Mouse (Mus musculus) layer of hippocampus, adult 11-12 months (tissue): ENCODE measurements around the gene Txlnb.
A peak's percentile ranks its signal among the peaks of the same experiment; 100 is the strongest.
"Not testable (repeated sequence)": the region's sequence is repeated elsewhere in the genome, so short reads cannot be mapped to it uniquely, and the experiment has no call there.

Experiments used
- DNase-seq: peaks from one replicate; pipeline ENCODE4 v3.0.0; 2022; ENCODE audit warnings: low spot score

Gene Txlnb

DNA sequence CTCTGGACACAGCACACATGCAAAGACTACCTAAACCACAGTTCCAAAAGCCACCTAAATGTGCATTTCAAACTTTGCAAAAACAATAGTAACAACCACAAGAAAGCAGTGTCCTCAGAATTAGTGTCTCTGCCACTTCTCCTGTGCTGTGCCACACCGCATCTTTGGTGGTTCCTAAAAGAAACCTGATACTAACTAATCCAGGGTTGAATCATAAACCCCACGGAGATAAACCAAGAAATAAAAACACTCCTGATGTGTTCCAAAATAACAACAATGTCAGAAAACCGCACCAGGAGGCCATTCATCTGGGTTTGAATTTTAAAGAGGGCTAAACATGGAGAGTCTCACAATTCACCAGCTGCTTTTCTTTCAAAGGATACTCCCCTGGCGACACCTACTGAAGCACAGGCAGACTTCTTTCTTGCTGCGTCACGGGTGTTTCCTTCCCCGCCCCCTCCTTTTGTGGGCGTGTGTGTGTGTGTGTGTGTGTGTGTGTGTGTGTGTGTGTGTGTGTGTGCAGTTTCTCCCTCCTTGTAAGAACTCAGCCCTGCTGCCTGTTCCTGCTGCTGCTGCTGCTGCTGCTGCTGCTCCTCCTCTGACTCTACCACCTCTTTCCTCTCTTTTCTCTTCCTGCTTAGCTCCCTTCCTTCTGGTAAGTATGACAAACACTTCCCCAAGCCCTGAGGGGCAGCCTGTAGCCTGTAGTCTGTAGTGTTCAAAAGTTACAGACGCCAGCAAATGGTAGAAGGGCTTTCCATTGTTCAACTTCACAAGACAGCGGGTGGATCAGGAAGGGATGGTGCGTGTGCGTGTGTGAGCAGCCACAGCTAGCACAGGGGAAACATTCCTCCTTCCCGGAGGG is at the start of gene Txlnb:
Txlnb (plus strand) TSS at position 460 of the 865 bp plus-strand sequence.
- DNase-seq = peak; percentile 35

DNA sequence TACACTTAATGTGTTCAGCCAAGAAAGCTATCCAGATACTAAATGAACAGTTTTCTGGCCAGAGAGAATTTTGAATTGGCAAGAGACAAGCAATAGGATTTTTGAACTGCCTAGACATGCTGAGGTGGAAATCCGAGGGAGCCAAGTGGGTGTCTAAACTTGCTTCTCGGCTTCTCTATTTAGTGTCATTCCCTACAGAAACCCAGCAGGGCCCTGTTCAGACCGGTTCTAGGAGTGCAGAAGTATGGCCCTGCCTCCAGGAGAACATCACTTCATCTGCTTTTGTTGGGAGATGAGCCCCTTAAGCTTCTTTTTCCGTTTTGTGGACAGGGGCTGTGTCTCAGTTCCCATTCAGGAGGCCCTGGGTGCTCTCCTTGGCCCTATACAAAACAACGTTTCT is 43.5 kb upstream of the Txlnb start:
- DNase-seq = no peak

DNA sequence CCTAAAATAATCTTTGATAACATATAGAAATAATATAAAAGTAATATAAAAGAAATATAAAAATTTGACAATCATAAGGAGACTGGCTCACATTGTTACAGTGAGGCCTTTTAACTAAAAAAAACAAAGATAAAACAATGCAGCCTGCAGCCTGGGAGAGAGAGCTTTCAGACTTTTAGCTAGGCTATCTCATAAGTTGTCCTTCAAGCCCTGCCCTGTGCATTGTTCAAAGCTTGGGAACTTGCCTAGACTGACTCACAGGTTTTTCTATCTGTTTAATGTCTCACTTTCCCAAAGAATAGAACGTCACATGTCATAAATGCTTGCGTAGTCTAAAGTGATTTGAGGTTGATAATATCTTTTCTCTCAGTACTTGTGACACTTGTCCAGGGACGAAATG is 36.3 kb upstream of the Txlnb start:
- DNase-seq = no peak

DNA sequence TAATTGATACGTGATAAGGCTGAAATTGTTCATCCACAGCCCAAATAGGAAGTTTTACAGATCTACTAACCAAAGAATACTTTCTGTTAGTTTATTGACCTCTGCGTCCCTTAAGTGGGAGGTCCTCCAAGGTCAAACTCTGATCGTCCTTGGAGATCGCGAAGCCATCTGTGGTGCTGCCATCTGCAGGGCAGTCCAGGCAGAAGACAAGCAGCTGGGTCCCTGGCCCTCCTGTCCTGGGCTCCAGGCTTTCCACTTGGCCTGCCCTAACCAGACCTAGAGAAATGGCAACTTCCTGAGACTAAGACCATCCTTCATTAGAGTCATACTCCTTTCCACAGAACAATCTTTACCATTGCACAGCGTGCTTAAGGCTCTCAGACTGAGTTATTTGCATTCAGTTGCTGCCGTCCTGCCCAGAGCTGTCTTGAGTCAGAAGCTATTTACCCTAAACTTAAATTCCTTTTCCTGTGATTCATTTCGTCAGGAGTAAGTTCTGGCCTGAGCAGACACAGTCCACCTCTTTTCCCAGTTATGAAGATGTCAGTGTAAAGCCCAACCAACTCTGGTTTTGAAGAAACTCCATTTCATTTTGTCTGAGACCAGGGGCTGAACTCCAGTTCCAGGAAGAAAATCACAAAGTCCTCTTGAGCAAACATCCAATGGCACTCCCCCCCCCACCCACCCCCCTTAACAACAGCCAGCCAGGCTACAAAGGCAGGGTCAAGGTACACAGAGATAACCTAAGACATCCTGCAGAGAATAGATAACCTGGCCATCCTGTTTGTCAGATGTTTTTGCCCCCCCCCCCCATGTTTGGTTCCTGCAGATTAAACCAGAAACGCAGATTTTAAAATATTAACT is 35.0 kb upstream of the Txlnb start:
- DNase-seq = no peak

DNA sequence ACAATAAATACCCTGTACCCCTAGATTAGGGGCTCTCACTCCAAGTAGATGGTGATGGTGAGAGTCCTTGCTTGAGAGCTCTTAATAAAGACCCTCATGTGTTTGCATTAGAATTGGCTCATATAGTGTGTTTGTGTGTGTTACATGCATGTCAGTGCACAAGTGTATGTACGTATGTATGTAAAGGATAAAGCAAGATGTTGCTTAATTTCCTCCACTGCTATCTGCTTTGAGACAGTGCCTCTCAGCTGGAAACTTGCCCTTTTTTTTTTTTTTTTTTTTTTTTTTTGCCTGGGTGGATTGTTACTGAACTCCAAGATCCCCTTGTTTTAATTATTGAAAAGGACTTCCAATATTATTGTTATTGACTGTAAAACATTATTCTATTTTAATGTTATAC is 34.4 kb upstream of the Txlnb start:
- no peak for DNase-seq

DNA sequence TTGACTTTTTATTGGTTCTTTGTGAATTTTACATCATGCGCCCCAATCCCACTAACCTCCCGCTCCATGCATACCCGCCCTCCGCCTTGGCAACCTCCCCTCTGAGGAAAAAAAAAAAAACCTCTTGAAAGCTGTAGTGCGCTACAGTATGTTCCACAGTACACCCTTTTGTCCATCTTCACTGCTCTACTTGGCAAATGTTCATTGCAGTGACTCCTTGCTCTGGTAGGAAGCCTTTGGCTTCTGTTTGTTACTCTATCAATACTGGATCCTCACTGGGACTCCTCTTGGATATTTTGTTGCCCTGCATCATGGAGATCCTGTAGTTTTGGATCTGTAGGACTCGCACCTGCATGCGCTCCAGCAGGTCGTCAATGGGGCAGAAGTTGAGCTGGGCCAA is 33.1 kb upstream of the Txlnb start:
- no peak for DNase-seq

- peak; percentile 40 for DNase-seq
Observed at GRCm38 (mm10) chr10:17769856-17770255, 26.2 kb upstream of the Txlnb start.

- DNase-seq = no peak
Observed at GRCm38 (mm10) chr10:17772364-17772763, 23.7 kb upstream of the Txlnb start.

GRCm38 (mm10) chr10:17774366-17774765 is 21.7 kb upstream of the Txlnb start:
- no peak for DNase-seq

GRCm38 (mm10) chr10:17775079-17775478 is 20.9 kb upstream of the Txlnb start:
- DNase-seq = no peak

GRCm38 (mm10) chr10:17776684-17777083 is 19.3 kb upstream of the Txlnb start:
- DNase-seq = not testable (repeated sequence)

- no peak for DNase-seq
Observed at GRCm38 (mm10) chr10:17786771-17787170, 9.3 kb upstream of the Txlnb start.

- DNase-seq = no peak
Observed at GRCm38 (mm10) chr10:17787938-17788337, 8.1 kb upstream of the Txlnb start.

GRCm38 (mm10) chr10:17788347-17788746 is 7.7 kb upstream of the Txlnb start:
- DNase-seq = no peak

- DNase-seq = no peak
Observed at GRCm38 (mm10) chr10:17793926-17794325, 2.1 kb upstream of the Txlnb start.

GRCm38 (mm10) chr10:17794443-17794842 is 1.6 kb upstream of the Txlnb start:
- DNase-seq = no peak

DNA sequence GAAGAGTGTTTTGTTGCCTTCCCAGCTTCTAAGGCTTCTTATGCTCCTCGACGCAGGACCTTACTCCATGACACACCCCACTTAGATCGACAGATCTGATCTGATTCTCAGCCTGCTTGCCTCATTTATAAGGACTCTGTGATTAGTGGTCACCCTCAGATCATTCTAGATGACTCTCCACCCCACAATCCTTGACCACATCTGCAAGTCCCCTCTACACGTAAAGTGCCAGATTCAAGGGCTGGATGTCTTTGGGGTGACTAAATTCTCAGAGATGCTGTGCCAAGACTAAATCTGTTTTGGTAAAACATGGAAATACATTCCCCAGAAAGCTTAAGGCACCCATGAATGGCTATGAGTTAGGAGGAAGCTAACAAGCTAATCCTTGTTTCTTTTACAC is 799 bp upstream of the Txlnb start:
- no peak for DNase-seq

GRCm38 (mm10) chr10:17796846-17797631 is 1.0 kb downstream of the Txlnb start:
- no peak for DNase-seq

DNA sequence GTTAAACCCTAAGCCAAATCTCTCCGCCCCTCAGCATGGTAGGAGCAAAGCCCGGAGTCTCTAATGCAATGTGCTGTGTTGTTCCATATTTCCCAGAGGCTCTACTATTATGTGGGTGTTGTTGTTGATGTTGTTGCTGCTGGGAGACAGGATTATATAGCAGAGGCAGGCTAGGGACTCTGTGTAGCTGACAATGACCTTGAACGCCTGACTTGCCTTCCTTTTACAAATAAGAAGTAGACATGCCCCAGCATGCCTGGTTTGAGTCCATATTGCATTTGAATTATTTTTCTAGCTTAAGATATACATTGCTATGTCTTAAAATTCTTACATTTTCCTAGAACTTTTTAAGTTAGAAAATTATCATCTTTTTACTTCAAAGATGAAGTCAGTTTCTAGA is 1.7 kb downstream of the Txlnb start:
- no peak for DNase-seq

- no peak for DNase-seq
Observed at GRCm38 (mm10) chr10:17801788-17802187, 5.8 kb downstream of the Txlnb start.

DNA sequence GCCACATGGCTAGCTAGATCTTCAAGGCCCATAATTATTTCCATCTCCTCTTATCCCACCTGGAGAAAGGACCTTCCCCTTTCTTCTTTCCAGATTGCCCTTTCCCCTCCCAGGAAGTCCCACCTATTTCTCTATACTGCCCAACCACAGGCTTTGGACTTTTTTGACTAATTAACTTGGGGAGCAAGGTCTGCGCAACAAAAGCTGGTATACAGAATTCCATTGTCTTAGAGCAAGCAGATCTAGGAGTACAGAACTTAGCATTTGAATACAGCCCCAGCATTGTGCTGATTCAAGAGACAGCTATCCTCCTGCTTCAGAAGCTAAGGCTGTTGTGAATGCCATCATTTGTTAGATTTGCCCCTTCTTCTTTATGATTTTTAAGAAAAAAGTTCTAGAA is 12.5 kb downstream of the Txlnb start:
- DNase-seq = no peak

DNA sequence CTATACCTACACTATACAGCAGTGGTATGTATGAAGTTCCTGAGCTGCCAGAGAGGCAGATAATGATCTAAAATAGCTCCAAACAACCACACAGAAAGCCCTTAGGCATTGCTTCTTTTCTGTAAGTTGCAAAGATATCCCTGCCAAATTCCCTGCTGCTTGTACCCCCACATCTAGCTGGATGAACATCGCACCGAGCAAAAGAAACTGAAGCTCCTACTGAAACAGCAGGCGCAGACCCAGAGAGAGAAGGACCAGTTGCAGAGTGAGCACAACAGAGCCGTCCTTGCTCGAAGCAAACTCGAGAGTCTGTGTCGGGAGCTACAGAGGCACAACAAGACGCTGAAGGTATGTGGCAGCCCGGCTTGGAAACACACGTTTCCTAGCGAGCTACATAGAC is 19.0 kb downstream of the Txlnb start:
- no peak for DNase-seq
